Mouse (Mus musculus): ENCODE data around the gene Hyal6.

- no peak for TF ChIP-seq ZC3H11A (IDR thresholded peaks at IDR 0.05; ENCODE audit: borderline replicate concordance, low read depth, low read length)
- no peak for TF ChIP-seq HCFC1 (IDR thresholded peaks at IDR 0.05; ENCODE audit: borderline replicate concordance, insufficient read depth, low read length)
- no peak for TF ChIP-seq ZNF384 (IDR thresholded peaks at IDR 0.05; ENCODE audit: low read depth, low read length)
Observed at GRCm38 (mm10) chr6:24728130-24728529, 4.9 kb upstream of the Hyal6 start.

Measured in ES-E14 (cell line).